Mouse (Mus musculus) neural tube, embryonic 11.5 days (tissue): ENCODE results near the gene Plekhg5. TPM values are rescaled to one million over a fixed set of nuclear protein-coding genes. Genes with fewer than 3 reads are reported as not detected.

Source experiments
- ATAC-seq: fragments of 200-750 bp; cut with Nextera tagmentation; 2 replicates; pipeline ENCODE4 v1.8.0; 2017; ENCODE audit warnings: moderate number of reproducible peaks, mild to moderate bottlenecking, moderate TSS enrichment, moderate library complexity; ENCODE audit not compliant: insufficient read depth, low FRiP score, low TSS enrichment
- DNase-seq: peaks from one replicate; pipeline ENCODE4 v3.0.0-alpha.2; 2015; ENCODE audit warnings: low spot score
- H3K27ac ChIP-seq: fragments of 300-500 bp; sonication (generic); 2 replicates; pipeline ENCODE4 v1.5.1; 2014; ENCODE audit warnings: low read depth, mild to moderate bottlenecking, low read length
- H3K27me3 ChIP-seq: fragments of 300-500 bp; sonication (generic); 2 replicates; pipeline ENCODE4 v1.6.1; 2014; ENCODE audit warnings: mild to moderate bottlenecking, low read length, mixed read lengths; ENCODE audit not compliant: control insufficient read depth, insufficient read depth
- H3K36me3 ChIP-seq: fragments of 300-500 bp; sonication (generic); 2 replicates; pipeline ENCODE4 v1.6.1; 2014; ENCODE audit warnings: mild to moderate bottlenecking, low read length, moderate library complexity, mixed read lengths; ENCODE audit not compliant: control insufficient read depth, insufficient read depth
- H3K4me1 ChIP-seq: fragments of 300-500 bp; sonication (generic); 2 replicates; pipeline ENCODE4 v1.6.1; 2014; ENCODE audit warnings: low read length, mixed read lengths; ENCODE audit not compliant: control insufficient read depth, insufficient read depth
- H3K4me2 ChIP-seq: fragments of 300-500 bp; sonication (generic); 2 replicates; pipeline ENCODE4 v1.6.1; 2014; ENCODE audit warnings: low read depth, mild to moderate bottlenecking, moderate library complexity
- H3K4me3 ChIP-seq: fragments of 300-500 bp; sonication (generic); 2 replicates; pipeline ENCODE4 v1.5.1; 2014; ENCODE audit warnings: low read depth, low read length
- H3K9ac ChIP-seq: fragments of 300-500 bp; sonication (generic); 2 replicates; pipeline ENCODE4 v1.6.1; 2014; ENCODE audit warnings: mild to moderate bottlenecking, low read length
- H3K9me3 ChIP-seq: fragments of 300-500 bp; sonication (generic); 2 replicates; pipeline ENCODE4 v1.6.1; 2016; ENCODE audit warnings: low read length; ENCODE audit not compliant: control insufficient read depth
- WGBS: fragments of 180-500 bp; shearing (Covaris S2); extraction: QIAGEN DNeasy Blood & Tissue Kit; methylation state at CpG from one replicate; pipeline ENCODE4 v1.1.7; 2014; 5-methylcytosine and 5-hydroxymethylcytosine counted together
- polyA plus RNA-seq: library from polyadenylated mRNA; unstranded; fragments of >200 nt; fragmentation: Nextera tagmentation; extraction: Ambion mirVana; gene quantifications from 2 replicates; pipeline ENCODE4 v1.2.1, GENCODE M21; 2014

The Plekhg5 gene
- polyA plus RNA-seq, 1 experiment from 2014 or later = 7.2 TPM

DNA sequence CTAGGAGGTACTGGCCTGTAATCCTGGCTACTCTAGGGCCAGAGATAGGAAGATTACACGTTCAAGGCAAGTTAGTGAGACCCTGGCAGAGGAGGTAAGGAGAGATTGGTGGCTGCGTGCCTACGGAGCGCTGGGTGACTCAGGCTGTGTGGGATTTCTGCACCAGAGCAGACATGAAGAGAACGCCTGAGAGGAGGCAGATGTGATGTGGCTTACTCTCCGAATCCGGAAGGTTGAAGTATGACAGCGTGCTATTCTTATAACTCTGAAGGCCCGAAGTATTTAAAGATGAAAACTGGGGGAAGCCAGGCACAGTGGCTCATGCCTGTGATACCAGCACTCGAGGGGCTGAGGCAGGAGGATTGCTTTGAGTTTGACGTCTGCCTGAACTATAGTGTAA is 28.2 kb downstream of the Plekhg5 start:
- no peaks in the 10 kb centered on the region for H3K36me3 ChIP-seq

DNA sequence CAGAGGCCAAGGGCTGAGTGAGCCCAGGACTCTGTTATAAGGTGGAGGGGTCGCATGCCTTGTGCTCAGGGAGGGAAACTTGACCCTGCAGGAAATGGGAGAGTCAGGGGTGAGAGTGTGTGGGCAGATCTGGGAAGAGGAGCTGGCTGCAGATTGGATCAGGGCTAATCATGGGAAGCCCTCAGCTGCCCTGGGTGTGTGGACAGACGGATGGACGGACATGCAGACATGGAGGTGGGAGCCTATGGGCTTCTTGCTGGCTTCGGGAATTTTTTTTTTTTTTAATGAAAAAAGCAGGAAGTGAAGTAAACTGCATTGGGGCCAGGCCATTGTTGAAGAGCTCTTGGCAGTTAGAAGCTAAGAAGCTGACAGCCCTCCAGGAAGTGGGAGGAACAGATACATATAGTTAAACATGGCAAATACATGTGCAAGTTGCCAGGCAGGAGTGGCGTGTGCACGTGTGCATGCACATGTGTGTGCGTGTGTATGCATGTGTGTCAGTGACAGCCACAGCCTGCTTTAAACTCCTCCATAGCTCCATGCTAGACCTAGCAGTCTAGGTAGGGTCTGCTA is 28.9 kb downstream of the Plekhg5 start:
- Histone ChIP-seq H3K9me3 (no peaks in the 10 kb centered on the region), H3K36me3 (peaks cover under 1% of the 10 kb centered on the region; the same call in 1 of the 2 replicates), H3K27ac (no peak overlapping the region), H3K4me1 (no peaks in the 10 kb centered on the region; the same call in 1 of the 2 replicates), H3K9ac (no peak overlapping the region; the same call in 1 of the 2 replicates), H3K27me3 (no peaks in the 10 kb centered on the region), H3K4me2 (no peak overlapping the region), H3K4me3 (no peak overlapping the region)
- no peak for DNase-seq
- 81% methylated on average over 7 of the region's 7 CpGs for WGBS
- ATAC-seq = no peak

More for the DNA sequence above, 28.2 kb downstream of the Plekhg5 start:
- DNase-seq = no peak
- WGBS = 84% methylated on average over 11 of the region's 11 CpGs
- H3K4me1 ChIP-seq = no peaks in the 10 kb centered on the region; the same call in 1 of the 2 replicates
- no peaks in the 10 kb centered on the region for H3K9me3 ChIP-seq
- H3K9ac ChIP-seq = no peak overlapping the region; the same call in 1 of the 2 replicates
- no peak overlapping the region for H3K4me3 ChIP-seq
- no peak for ATAC-seq
- H3K27me3 ChIP-seq = no peaks in the 10 kb centered on the region
- no peak overlapping the region for H3K27ac ChIP-seq
- no peak overlapping the region for H3K4me2 ChIP-seq

DNA sequence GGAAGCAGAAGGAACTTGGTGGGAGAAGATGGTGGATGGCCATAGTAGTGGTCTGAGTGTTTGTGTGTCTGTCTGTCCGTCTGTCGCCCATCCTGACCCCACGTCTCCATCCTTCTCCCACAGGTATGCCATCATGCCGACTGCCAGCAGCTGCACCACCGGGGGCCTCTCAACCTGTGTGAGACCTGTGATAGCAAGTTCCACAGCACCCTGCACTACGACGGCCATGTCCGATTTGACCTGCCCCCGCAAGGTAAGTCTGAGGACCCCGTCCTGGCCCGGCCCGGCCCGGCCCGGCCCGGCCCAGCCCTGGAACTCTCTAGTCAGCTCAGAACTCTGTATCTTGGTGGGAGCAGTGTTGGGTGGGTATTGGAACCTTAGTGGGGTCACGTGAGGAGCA is 29.6 kb downstream of the Plekhg5 start:
- no peak for ATAC-seq
- Histone ChIP-seq H3K4me1 (no peaks in the 10 kb centered on the region; the same call in 1 of the 2 replicates), H3K27me3 (no peaks in the 10 kb centered on the region), H3K4me3 (no peak overlapping the region), H3K4me2 (no peak overlapping the region), H3K27ac (no peak overlapping the region), H3K9ac (no peak overlapping the region), H3K9me3 (no peaks in the 10 kb centered on the region), H3K36me3 (peaks cover 4% of the 10 kb centered on the region; the same call in 1 of the 2 replicates)
- DNase-seq = no peak
- WGBS = 92% methylated on average over 15 of the region's 16 CpGs

DNA sequence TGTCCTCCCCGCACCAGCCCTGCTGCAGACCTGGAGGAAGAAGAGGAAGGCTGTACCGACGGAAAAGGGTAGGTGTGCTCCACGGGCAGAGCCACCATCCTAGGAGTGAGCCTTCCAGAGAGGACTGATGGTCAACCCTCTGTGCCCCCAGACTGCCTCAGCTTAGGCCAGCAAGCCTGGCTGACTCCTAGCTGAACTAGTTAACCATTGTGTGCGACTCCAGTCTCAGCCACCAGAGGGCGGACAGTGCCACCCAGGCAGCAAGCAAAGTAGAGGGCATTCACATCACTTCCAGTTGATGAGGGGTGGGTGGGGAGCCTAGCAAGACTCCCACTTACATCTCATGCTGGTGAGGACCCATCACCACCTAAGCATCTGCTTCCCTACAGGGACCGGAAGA is 30.7 kb downstream of the Plekhg5 start:
- Histone ChIP-seq H3K9me3 (no peaks in the 10 kb centered on the region), H3K4me3 (no peak overlapping the region), H3K4me2 (no peak overlapping the region), H3K27ac (no peak overlapping the region), H3K36me3 (peaks cover 5% of the 10 kb centered on the region; the same call in 1 of the 2 replicates), H3K27me3 (no peaks in the 10 kb centered on the region), H3K4me1 (peaks cover 8% of the 10 kb centered on the region), H3K9ac (no peak overlapping the region)
- ATAC-seq (no peak), DNase-seq (peak; percentile 80)
- 41% methylated on average over 7 of the region's 7 CpGs for WGBS

DNA sequence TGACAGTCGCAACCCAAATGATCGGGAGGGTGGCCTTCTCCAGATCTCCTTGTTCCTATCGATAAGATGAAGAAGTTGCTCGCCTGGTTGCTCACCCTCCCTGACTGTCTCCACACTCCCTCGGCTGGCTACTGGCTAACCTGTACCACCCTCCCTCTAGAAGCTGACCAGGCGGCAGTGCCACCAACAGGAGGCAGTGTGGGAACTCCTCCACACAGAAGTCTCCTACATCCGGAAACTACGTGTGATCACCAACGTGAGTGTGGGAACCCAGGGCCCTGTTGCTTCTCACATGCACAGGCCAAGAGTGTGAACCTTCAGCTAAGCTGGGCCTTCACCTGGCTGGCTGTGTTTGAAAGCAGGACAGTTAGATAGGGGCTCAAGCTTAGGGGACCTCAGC is 34.4 kb downstream of the Plekhg5 start:
- Histone ChIP-seq H3K4me1 (peaks cover 15% of the 10 kb centered on the region), H3K36me3 (peaks cover 5% of the 10 kb centered on the region; the same call in 1 of the 2 replicates), H3K27ac (no peak overlapping the region), H3K27me3 (no peaks in the 10 kb centered on the region), H3K9me3 (no peaks in the 10 kb centered on the region), H3K4me3 (no peak overlapping the region), H3K4me2 (no peak overlapping the region), H3K9ac (no peak overlapping the region)
- DNase-seq = no peak
- WGBS = 50% methylated on average over 9 of the region's 9 CpGs
- ATAC-seq = no peak

DNA sequence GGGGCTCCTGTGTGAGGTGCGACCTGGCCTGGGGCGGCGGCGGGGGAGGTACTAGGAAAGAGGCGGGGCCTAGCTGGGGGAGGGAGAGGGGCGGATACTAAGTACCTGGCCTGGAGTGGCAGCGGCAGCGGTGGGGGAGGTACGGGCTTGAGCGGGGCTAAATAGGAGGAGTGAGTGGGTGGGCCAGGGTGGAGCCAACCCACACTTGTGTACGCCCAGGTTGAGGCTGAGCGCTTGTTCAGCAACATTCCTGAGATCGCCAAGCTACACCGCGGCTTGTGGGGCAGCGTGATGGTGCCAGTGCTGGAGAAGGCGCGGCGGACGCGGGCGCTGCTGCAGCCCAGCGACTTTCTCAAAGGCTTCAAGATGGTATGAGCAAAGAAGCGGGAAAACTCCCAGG is 35.2 kb downstream of the Plekhg5 start:
- H3K27me3 ChIP-seq = no peaks in the 10 kb centered on the region
- H3K36me3 ChIP-seq = peaks cover 5% of the 10 kb centered on the region
- H3K4me1 ChIP-seq = peaks cover 15% of the 10 kb centered on the region
- no peaks in the 10 kb centered on the region for H3K9me3 ChIP-seq
- ATAC-seq (peak; percentile 46), DNase-seq (no peak)
- no peak overlapping the region for H3K27ac ChIP-seq
- WGBS = under 1% methylated on average over 24 of the region's 24 CpGs
- peak overlapping the region; percentile 23 for H3K4me3 ChIP-seq
- H3K4me2 ChIP-seq = peak overlapping the region; percentile 64
- peak overlapping the region; percentile 30; the same call in 1 of the 2 replicates for H3K9ac ChIP-seq

DNA sequence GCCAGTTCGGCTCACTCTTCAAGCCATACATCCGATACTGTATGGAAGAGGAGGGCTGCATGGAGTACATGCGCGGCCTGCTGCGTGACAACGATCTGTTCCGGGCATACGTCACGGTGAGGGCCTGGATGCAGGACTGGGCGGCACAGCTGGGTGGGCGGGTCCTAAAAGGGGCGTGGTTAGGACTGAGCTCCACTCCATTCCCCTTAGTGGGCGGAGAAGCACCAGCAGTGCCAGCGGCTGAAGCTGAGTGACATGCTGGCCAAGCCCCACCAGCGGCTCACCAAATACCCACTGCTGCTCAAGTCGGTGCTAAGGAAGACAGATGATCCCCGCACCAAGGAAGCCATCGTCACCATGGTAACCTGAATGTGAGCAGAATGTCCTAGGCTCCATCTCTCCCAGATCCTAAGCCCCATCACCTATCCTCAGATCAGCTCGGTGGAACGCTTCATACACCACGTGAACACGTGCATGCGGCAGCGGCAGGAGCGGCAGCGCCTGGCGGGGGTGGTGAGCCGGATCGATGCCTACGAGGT is 35.7 kb downstream of the Plekhg5 start:
- 5% methylated on average over 30 of the region's 30 CpGs for WGBS
- peak; percentile 92 for DNase-seq
- no peak overlapping the region for H3K27ac ChIP-seq
- H3K27me3 ChIP-seq = no peaks in the 10 kb centered on the region
- H3K9ac ChIP-seq = no peak overlapping the region; the same call in 1 of the 2 replicates
- H3K4me1 ChIP-seq = peaks cover 15% of the 10 kb centered on the region
- peaks cover 5% of the 10 kb centered on the region for H3K36me3 ChIP-seq
- H3K4me3 ChIP-seq = peak overlapping the region; percentile 23
- no peaks in the 10 kb centered on the region for H3K9me3 ChIP-seq
- peak overlapping the region; percentile 64 for H3K4me2 ChIP-seq
- ATAC-seq = peak; percentile 97

DNA sequence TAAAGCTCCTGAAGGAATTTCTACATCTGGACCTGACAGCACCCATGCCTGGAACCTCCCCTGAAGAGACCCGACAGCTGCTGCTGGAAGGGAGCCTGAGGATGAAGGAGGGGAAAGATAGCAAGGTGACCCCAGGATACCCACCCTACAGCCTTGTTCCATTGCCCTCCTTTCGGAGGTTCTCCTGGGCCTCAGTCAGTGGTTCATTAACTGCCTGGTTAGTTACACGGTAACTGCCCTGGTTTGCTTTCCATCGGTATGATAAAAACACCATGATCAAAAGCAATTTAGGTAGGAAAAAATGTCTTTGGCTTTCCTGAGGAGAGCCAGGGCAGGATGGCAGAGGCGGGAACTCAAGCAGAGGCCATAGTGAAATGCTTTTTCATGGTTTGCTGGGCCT is 36.4 kb downstream of the Plekhg5 start:
- no peak overlapping the region for H3K4me3 ChIP-seq
- H3K9me3 ChIP-seq = no peaks in the 10 kb centered on the region
- no peak overlapping the region for H3K9ac ChIP-seq
- no peak for DNase-seq
- no peak overlapping the region for H3K27ac ChIP-seq
- H3K27me3 ChIP-seq = no peaks in the 10 kb centered on the region; the same call in 1 of the 2 replicates
- H3K4me1 ChIP-seq = peaks cover 15% of the 10 kb centered on the region
- peaks cover 5% of the 10 kb centered on the region for H3K36me3 ChIP-seq
- WGBS = 91% methylated on average over 5 of the region's 5 CpGs
- no peak for ATAC-seq
- H3K4me2 ChIP-seq = peak overlapping the region; percentile 64; the same call in 1 of the 2 replicates

DNA sequence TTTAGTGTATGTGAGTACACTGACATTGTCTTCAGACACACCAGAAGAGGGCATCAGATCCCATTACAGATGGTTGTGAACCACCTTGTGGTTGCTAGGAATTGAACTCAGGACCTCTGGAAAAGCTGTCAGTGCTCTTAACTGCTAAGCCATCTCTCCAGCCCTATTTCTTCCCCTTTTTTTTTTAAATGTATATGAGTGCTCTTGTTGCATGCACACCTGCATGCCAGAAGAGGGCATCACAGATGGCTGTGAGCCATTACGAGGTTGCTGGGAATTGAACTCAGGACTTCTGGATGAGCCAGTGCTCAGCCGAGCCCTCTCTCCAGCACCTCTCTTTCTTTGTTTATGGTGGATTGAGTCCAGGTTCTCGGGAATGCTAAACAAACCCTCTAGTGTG is 37.2 kb downstream of the Plekhg5 start:
- Histone ChIP-seq H3K36me3 (peaks cover 5% of the 10 kb centered on the region), H3K4me2 (no peak overlapping the region), H3K4me1 (peaks cover 15% of the 10 kb centered on the region), H3K9ac (no peak overlapping the region), H3K27ac (no peak overlapping the region), H3K4me3 (no peak overlapping the region), H3K27me3 (peaks cover 7% of the 10 kb centered on the region), H3K9me3 (no peaks in the 10 kb centered on the region)
- DNase-seq (no peak), ATAC-seq (no peak)
- WGBS = 92% methylated on average over 3 of the region's 3 CpGs
